ENCODE assay signal across 8 mouse cellular contexts in the genomic region with DNA sequence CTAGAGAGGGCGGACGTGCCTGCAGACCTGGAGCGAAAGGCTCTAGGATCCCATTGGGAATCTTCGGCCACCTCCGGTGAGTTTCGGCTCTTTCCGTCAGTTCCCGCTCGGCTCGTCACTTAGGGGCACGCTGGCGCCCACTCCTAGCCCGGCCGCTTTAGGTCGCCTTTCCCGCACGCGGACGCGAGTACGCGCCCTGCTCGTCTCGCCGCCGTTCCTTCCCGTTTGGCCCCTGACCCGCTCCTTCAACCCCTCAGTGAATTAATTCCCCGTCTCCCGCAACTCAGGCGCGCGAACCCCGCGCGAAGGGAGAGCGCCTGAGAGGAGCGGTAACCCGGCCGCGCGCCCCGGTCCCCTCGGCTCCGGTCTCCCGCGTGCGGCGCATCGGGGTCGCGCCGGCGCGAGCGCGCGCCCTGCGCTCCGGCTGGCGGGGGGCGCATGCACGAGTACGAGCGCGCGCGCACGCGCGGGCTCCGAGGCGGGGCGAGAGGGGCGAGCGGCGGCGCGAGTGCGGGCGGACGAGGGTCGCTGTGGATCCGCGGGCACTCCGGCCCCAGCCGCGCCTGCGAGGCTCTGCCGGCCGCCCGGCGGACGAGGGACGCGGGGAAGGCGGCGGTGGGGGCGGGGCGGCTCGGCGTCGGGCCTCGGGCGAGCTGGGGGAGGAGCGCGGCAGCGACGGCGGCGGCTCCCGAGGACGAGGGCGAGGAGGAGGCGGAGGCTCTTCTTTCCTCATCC. TPM values are rescaled to one million over a fixed set of nuclear protein-coding genes. Genes with fewer than 3 reads are reported as not detected.
DNase-seq lines count a peak whose midpoint lies in the region; ATAC-seq lines count a peak whose summit lies in the region.

No protein-coding gene starts in this region.

- no peaks in the 10 kb centered on the region for H3K36me3 ChIP-seq in hindbrain, embryonic 14.5 days (replicated peaks; ENCODE audit: control insufficient read depth, insufficient read depth)

- peak overlapping the region; percentile 71 for H3K4me2 ChIP-seq in hindbrain, embryonic 14.5 days (replicated peaks)

- H3K27me3 ChIP-seq in hindbrain, embryonic 14.5 days (ENCODE audit: control insufficient read depth, insufficient read depth, low read length) = no peaks in the 10 kb centered on the region

- H3K4me3 ChIP-seq in hindbrain, embryonic 14.5 days (replicated peaks; ENCODE audit: low read length) = peak overlapping the region; percentile 61

- under 1% methylated on average over 104 of the region's 115 CpGs for WGBS in hindbrain, embryonic 14.5 days

- peak; percentile 92 for ATAC-seq in hindbrain, embryonic 14.5 days (ENCODE audit: low FRiP score)

- H3K9ac ChIP-seq in hindbrain, embryonic 14.5 days = peak overlapping the region; percentile 86

- H3K27ac ChIP-seq in hindbrain, embryonic 14.5 days = peak overlapping the region; percentile 94

- peaks cover 18% of the 10 kb centered on the region for H3K4me1 ChIP-seq in hindbrain, embryonic 14.5 days (replicated peaks; ENCODE audit: control insufficient read depth, insufficient read depth, low read length)

- peak; percentile 90 for DNase-seq in NIH3T3 (ENCODE audit: low read depth)
- DNase-seq in cerebellum, postnatal 10 days = peak; percentile 91 to 95
- peak; percentile 86 to 87 for DNase-seq in frontal cortex, postnatal 25 days (ENCODE audit: low spot score in 2 of 2)
- peak; percentile 92 for DNase-seq in hindbrain, embryonic 14.5 days (ENCODE audit: low spot score)
- peak; percentile 85 for DNase-seq in layer of hippocampus, postnatal 36 days
- peak; percentile 91 for DNase-seq in lung, postnatal 14 days
- peak; percentile 67 for DNase-seq in retina, postnatal 7 days (ENCODE audit: low read depth, low spot score)
- peak; percentile 89 for DNase-seq in urinary bladder, postnatal 14 days (ENCODE audit: low spot score)

- H3K9me3 ChIP-seq in hindbrain, embryonic 14.5 days (ENCODE audit: control insufficient read depth, low read length) = no peaks in the 10 kb centered on the region

RNA-seq across cellular contexts. Expression of gene Spats2, which starts 0.5 kb away (rescaled TPM):
- 33.7 and 33.8 TPM in 2 replicates for polyA plus RNA-seq in hindbrain, embryonic 14.5 days (2014; fragmentation: Nextera tagmentation; extraction: Ambion mirVana)
- total RNA-seq in layer of hippocampus, postnatal 36 days (2021) = 10 to 100 TPM; 32.0 to 32.8 TPM

RNA-seq across cellular contexts. Expression of gene Dnajc22, which starts 33.3 kb away (rescaled TPM):
- polyA plus RNA-seq in hindbrain, embryonic 14.5 days (2014; fragmentation: Nextera tagmentation; extraction: Ambion mirVana) = 0.52 and 1.0 TPM in 2 replicates
- under 1 TPM in 1 of 2 experiments, not detected in 1; 0.30 TPM for total RNA-seq in layer of hippocampus, postnatal 36 days (2021)

RNA-seq across cellular contexts. Expression of gene C1ql4, which starts 38.6 kb away (rescaled TPM):
- 4.7 and 6.6 TPM in 2 replicates for polyA plus RNA-seq in hindbrain, embryonic 14.5 days (2014; fragmentation: Nextera tagmentation; extraction: Ambion mirVana)
- under 1 TPM in 1 of 2 experiments, not detected in 1; 0.30 TPM for total RNA-seq in layer of hippocampus, postnatal 36 days (2021)

RNA-seq across cellular contexts. Expression of gene Troap, which starts 51.9 kb away (rescaled TPM):
- 3.7 and 4.0 TPM in 2 replicates for polyA plus RNA-seq in hindbrain, embryonic 14.5 days (2014; fragmentation: Nextera tagmentation; extraction: Ambion mirVana)
- total RNA-seq in layer of hippocampus, postnatal 36 days (2021) = under 1 TPM; 0.38 to 0.40 TPM

Comparison
In these comparisons a context has a peak if more than half of its experiments do, and no peak if none do; other contexts are left out.
1. Peak in every context shown above with its lines: DNase-seq, ATAC-seq, H3K4me3 ChIP-seq and H3K27ac ChIP-seq.